Mouse (Mus musculus) adrenal gland, postnatal 4 days (tissue): ENCODE measurements around the gene Ccl2. TPM values are rescaled to one million over a fixed set of nuclear protein-coding genes. Genes with fewer than 3 reads are reported as not detected.

Source experiments
- DNase-seq, 2 experiments: peaks; one replicate each; pipeline ENCODE4 v3.0.0; 2021 to 2022; ENCODE audit warnings: low spot score in 2 of 2, mixed read lengths in 2 of 2
- long read RNA-seq, 2 experiments: library from polyadenylated mRNA; stranded (forward); transcript quantifications; one replicate each; pipeline ENCODE4 v2.0.0; 2021
- total RNA-seq, 2 experiments: library from RNA; stranded (reverse); gene quantifications; 2 replicates each; pipeline ENCODE4 v1.2.3; 2021

The Ccl2 gene
- 1 to 10 TPM; 1.1 to 1.4 TPM for total RNA-seq
- long read RNA-seq, experiment 1, partial matches to known transcripts, result 0 of 2 reads
- long read RNA-seq, experiment 1, other reads (novel, unspliced or antisense), result 0 of 2 reads
- long read RNA-seq, experiment 2, result 0 reads

GRCm38 (mm10) chr11:82035356-82035755 lies at the start of gene Ccl2:
Gene Ccl2 (plus strand): TSS chr11:82035571.
- peak in 1 of 2 experiments; percentile 13 for DNase-seq

- DNase-seq, result peak; percentile 54 to 60
These were observed 39.1 kb upstream of the Ccl2 start for GRCm38 (mm10) chr11:81996172-81996841.

- no peak for DNase-seq
These were observed 38.3 kb upstream of the Ccl2 start for GRCm38 (mm10) chr11:81997085-81997484.

GRCm38 (mm10) chr11:81998646-81999045 lies 36.7 kb upstream of the Ccl2 start:
- DNase-seq, result no peak

- DNase-seq, result no peak
These were observed 35.9 kb upstream of the Ccl2 start for GRCm38 (mm10) chr11:81999469-81999868.

GRCm38 (mm10) chr11:82000581-82000980 lies 34.8 kb upstream of the Ccl2 start:
- no peak for DNase-seq

GRCm38 (mm10) chr11:82004810-82005209 lies 30.6 kb upstream of the Ccl2 start:
- no peak for DNase-seq

GRCm38 (mm10) chr11:82006796-82007423 lies 28.5 kb upstream of the Ccl2 start:
- DNase-seq, result peak in 1 of 2 experiments; percentile 14

GRCm38 (mm10) chr11:82010115-82010514 lies 25.3 kb upstream of the Ccl2 start:
- no peak for DNase-seq

- no peak for DNase-seq
These were observed 23.8 kb upstream of the Ccl2 start for GRCm38 (mm10) chr11:82011411-82012193.

- no peak for DNase-seq
These were observed 21.6 kb upstream of the Ccl2 start for GRCm38 (mm10) chr11:82013756-82014155.

GRCm38 (mm10) chr11:82015066-82015465 lies 20.3 kb upstream of the Ccl2 start:
- no peak for DNase-seq

- no peak for DNase-seq
These were observed 19.1 kb upstream of the Ccl2 start for GRCm38 (mm10) chr11:82016181-82016780.

- no peak for DNase-seq
These were observed 16.0 kb upstream of the Ccl2 start for GRCm38 (mm10) chr11:82019389-82019788.

GRCm38 (mm10) chr11:82019793-82020192 lies 15.6 kb upstream of the Ccl2 start:
- no peak for DNase-seq

- no peak for DNase-seq
These were observed 14.0 kb upstream of the Ccl2 start for GRCm38 (mm10) chr11:82021406-82021805.

GRCm38 (mm10) chr11:82022504-82023056 lies 12.8 kb upstream of the Ccl2 start:
- DNase-seq, result no peak

- DNase-seq, result peak in 1 of 2 experiments; percentile 14
These were observed 11.6 kb upstream of the Ccl2 start for GRCm38 (mm10) chr11:82023769-82024168.

- no peak for DNase-seq
These were observed 5.2 kb upstream of the Ccl2 start for GRCm38 (mm10) chr11:82030171-82030570.

GRCm38 (mm10) chr11:82032136-82032535 lies 3.2 kb upstream of the Ccl2 start:
- no peak for DNase-seq
